Mouse (Mus musculus): ENCODE measurements around the gene Mkks.

Gene Mkks

GRCm38 (mm10) chr2:136833976-136834714 lies 57.0 kb downstream of the Mkks start:
- DNase-seq: no peak

DNA sequence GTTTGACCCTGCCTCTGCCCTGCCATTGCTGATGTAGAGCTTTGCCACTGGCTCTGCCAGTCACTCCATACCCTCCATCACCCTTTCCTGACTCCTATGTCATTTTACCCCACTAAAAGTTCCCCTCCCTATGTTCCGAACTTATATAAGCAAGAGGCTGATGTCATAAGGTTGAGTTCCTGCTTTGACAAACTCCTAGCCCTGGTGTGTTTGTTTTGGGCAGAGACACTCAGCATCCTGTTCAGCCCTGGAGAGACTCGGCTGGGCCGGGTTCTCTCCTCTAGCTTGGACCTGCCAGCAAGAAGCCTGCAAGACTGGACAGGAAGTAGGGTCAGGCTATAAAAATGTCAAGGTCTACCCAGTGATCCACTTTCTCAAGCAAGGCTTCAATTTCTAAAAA lies 58.3 kb downstream of the Mkks start:
- DNase-seq: no peak

DNA sequence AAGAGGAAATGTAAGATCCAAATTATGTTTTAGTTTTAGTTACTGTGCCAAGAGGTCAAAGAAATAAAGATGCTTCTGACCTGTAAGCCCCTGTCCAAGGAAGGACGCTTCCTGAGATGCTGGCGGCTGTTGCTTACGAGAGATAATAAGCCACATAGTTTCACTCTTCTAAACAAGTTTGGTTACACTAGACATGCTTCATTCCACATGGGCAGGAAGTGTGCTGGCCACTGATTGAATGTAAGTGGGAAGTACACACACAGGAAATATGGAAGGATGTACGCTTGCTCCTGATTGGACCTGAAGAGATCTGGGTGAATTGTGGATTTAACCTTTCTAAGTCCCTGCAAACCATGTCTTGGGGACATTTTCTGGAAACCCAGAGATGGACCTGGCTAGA lies 63.6 kb downstream of the Mkks start:
- DNase-seq: no peak
